Mouse (Mus musculus): Measurements from ENCODE around the gene Urad. TPM values are rescaled to one million over a fixed set of nuclear protein-coding genes. Genes with fewer than 3 reads are reported as not detected.

Gene Urad
- total and polyA plus RNA-seq, 3 experiments, result not detected

GRCm38 (mm10) chr5:147276701-147277546, 45.3 kb downstream of the Urad start:
- intact Hi-C loops (cut with DNase I), result no loop called here
- Histone ChIP-seq H3K27me3 (ENCODE audit: control insufficient read depth, insufficient read depth, low read length) (peaks cover 19% of the 10 kb centered on the region), H3K79me2 (replicated peaks; ENCODE audit: control insufficient read depth, insufficient read depth, low read length) (no peaks in the 10 kb centered on the region), H3K36me3 (ENCODE audit: control insufficient read depth, insufficient read depth, low read length) (no peaks in the 10 kb centered on the region), H3K27ac (no peak overlapping the region), H3K9ac (ENCODE audit: low read depth, low read length) (no peak overlapping the region), H3K4me3 (no peak overlapping the region), H3K4me1 (ENCODE audit: control insufficient read depth, insufficient read depth, low read length) (no peaks in the 10 kb centered on the region)
- DNase-seq, result no peak
- TF ChIP-seq POLR2A (IDR thresholded peaks at IDR 0.05; ENCODE audit: insufficient read depth, low read depth, low read length) (no peak), CTCF (IDR thresholded peaks at IDR 0.05) (no peak), EP300 (IDR thresholded peaks at IDR 0.05; ENCODE audit: insufficient read depth, low read depth, low read length) (no peak)
- 3% methylated on average over 18 of the region's 18 CpGs for WGBS

DNA sequence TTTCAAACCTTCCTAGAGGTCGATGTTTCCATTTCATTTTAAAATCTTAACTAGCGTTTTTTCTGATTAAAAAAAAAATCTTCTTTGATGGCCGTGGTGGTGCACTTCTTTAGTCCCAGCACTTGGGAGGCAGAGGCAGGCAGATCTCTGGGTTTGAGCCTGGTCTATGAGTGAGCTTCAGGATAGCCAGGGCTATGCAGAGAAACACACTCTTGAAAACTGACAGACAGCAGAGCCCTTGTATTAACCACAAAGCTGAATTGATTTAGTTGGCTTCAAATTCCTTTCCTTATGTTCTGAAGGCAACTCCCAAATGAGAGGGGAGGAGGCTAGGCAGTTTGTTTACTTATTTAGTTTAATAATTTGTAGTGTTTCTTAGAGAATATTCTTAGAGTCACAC, 46.5 kb downstream of the Urad start:
- H3K9ac ChIP-seq (ENCODE audit: low read depth, low read length), result no peak overlapping the region
- no peak for DNase-seq
- TF ChIP-seq POLR2A (IDR thresholded peaks at IDR 0.05; ENCODE audit: insufficient read depth, low read depth, low read length), result no peak
- TF ChIP-seq EP300 (IDR thresholded peaks at IDR 0.05; ENCODE audit: insufficient read depth, low read depth, low read length), result no peak
- no peak for TF ChIP-seq CTCF (IDR thresholded peaks at IDR 0.05)
- intact Hi-C loops (cut with DNase I), result no loop called here
- no peak overlapping the region for H3K4me3 ChIP-seq
- peaks cover 21% of the 10 kb centered on the region for H3K27me3 ChIP-seq (ENCODE audit: control insufficient read depth, insufficient read depth, low read length)
- no peaks in the 10 kb centered on the region for H3K79me2 ChIP-seq (replicated peaks; ENCODE audit: control insufficient read depth, insufficient read depth, low read length)
- no peaks in the 10 kb centered on the region for H3K4me1 ChIP-seq (ENCODE audit: control insufficient read depth, insufficient read depth, low read length)
- H3K27ac ChIP-seq, result no peak overlapping the region
- no peaks in the 10 kb centered on the region for H3K36me3 ChIP-seq (ENCODE audit: control insufficient read depth, insufficient read depth, low read length)
- WGBS, result 12% methylated on average over 3 of the region's 3 CpGs

- DNase-seq, result no peak
- WGBS, result 3% methylated on average over 48 of the region's 48 CpGs
- Histone ChIP-seq H3K27me3 (ENCODE audit: control insufficient read depth, insufficient read depth, low read length) (peaks cover 25% of the 10 kb centered on the region), H3K79me2 (replicated peaks; ENCODE audit: control insufficient read depth, insufficient read depth, low read length) (no peaks in the 10 kb centered on the region), H3K4me1 (ENCODE audit: control insufficient read depth, insufficient read depth, low read length) (no peaks in the 10 kb centered on the region), H3K36me3 (ENCODE audit: control insufficient read depth, insufficient read depth, low read length) (no peaks in the 10 kb centered on the region), H3K9ac (ENCODE audit: low read depth, low read length) (no peak overlapping the region), H3K27ac (no peak overlapping the region), H3K4me3 (no peak overlapping the region)
- intact Hi-C loops (cut with DNase I), result no loop called here
- TF ChIP-seq CTCF (IDR thresholded peaks at IDR 0.05) (no peak), EP300 (IDR thresholded peaks at IDR 0.05; ENCODE audit: insufficient read depth, low read depth, low read length) (no peak), POLR2A (IDR thresholded peaks at IDR 0.05; ENCODE audit: insufficient read depth, low read depth, low read length) (no peak)
Measured at GRCm38 (mm10) chr5:147274174-147275141, 47.8 kb downstream of the Urad start.

DNA sequence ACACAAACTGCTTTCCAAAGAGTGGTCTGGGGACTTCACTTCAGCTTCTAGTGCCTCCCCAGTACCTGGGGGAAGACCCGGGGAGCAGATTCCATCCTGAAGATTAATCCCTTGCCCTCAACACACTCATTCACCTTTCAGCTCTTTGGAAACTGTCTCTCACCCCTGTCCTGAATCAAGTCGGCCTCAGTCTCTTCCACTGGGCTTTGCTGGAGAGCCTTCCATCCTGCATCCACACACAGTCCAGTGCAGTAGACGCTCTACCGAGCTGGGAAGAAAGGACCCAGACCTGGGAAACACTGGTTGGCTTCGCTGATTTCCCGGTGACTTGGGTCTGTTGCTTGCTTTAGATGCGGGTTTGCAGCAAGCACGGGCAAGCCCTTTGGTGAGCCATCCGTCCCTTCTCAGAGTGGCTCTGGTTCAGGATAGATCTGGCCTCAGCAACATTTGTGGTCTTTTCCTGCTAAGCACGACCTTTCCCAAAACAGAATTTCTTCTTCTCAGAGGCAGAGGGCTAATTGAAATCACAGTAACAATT, 49.4 kb downstream of the Urad start:
- Histone ChIP-seq H3K4me3 (no peak overlapping the region), H3K79me2 (replicated peaks; ENCODE audit: control insufficient read depth, insufficient read depth, low read length) (no peaks in the 10 kb centered on the region), H3K27ac (no peak overlapping the region), H3K36me3 (ENCODE audit: control insufficient read depth, insufficient read depth, low read length) (no peaks in the 10 kb centered on the region), H3K27me3 (ENCODE audit: control insufficient read depth, insufficient read depth, low read length) (peaks cover 29% of the 10 kb centered on the region), H3K4me1 (ENCODE audit: control insufficient read depth, insufficient read depth, low read length) (no peaks in the 10 kb centered on the region), H3K9ac (ENCODE audit: low read depth, low read length) (no peak overlapping the region)
- intact Hi-C loops (cut with DNase I), result no loop called here
- WGBS, result 10% methylated on average over 10 of the region's 10 CpGs
- TF ChIP-seq CTCF (IDR thresholded peaks at IDR 0.05) (no peak), POLR2A (IDR thresholded peaks at IDR 0.05; ENCODE audit: insufficient read depth, low read depth, low read length) (no peak), EP300 (IDR thresholded peaks at IDR 0.05; ENCODE audit: insufficient read depth, low read depth, low read length) (no peak)
- no peak for DNase-seq

- no peak overlapping the region for H3K9ac ChIP-seq (ENCODE audit: low read depth, low read length)
- TF ChIP-seq CTCF (IDR thresholded peaks at IDR 0.05), result no peak
- TF ChIP-seq EP300 (IDR thresholded peaks at IDR 0.05; ENCODE audit: insufficient read depth, low read depth, low read length), result no peak
- TF ChIP-seq POLR2A (IDR thresholded peaks at IDR 0.05; ENCODE audit: insufficient read depth, low read depth, low read length), result no peak
- no peaks in the 10 kb centered on the region for H3K36me3 ChIP-seq (ENCODE audit: control insufficient read depth, insufficient read depth, low read length)
- no peaks in the 10 kb centered on the region for H3K79me2 ChIP-seq (replicated peaks; ENCODE audit: control insufficient read depth, insufficient read depth, low read length)
- intact Hi-C loops (cut with DNase I), result no loop called here
- 19% methylated on average over 12 of the region's 12 CpGs for WGBS
- H3K4me1 ChIP-seq (ENCODE audit: control insufficient read depth, insufficient read depth, low read length), result no peaks in the 10 kb centered on the region
- no peak overlapping the region for H3K4me3 ChIP-seq
- H3K27ac ChIP-seq, result no peak overlapping the region
- H3K27me3 ChIP-seq (ENCODE audit: control insufficient read depth, insufficient read depth, low read length), result peaks cover 27% of the 10 kb centered on the region
- no peak for DNase-seq
Measured at GRCm38 (mm10) chr5:147272046-147272807, 50.0 kb downstream of the Urad start.

Data from heart, adult 2 months (tissue).